Mouse (Mus musculus) gastrocnemius, postnatal 36 days (tissue): Measurements from ENCODE around the gene Hcar2. TPM values are rescaled to one million over a fixed set of nuclear protein-coding genes. Genes with fewer than 3 reads are reported as not detected.

Experiments used
- DNase-seq, 2 experiments: peaks; one replicate each; pipeline ENCODE4 v3.0.0; 2022
- intact Hi-C: fragments of 180-260 bp; cut with DNase I; formaldehyde crosslinking; loops from one replicate; pipeline ENCODE4 v1.15.1; 2025
- total RNA-seq, 2 experiments: library from RNA; stranded (reverse); gene quantifications; 2 replicates each; pipeline ENCODE4 v1.2.3; 2021

Hcar2 gene
- total RNA-seq, 2 experiments from 2014 or later, result 0.22 TPM; not detected in 1

GRCm38 (mm10) chr5:123863934-123864333 lies 1.4 kb downstream of the Hcar2 start:
- intact Hi-C loops, result no loop called here
- no peak for DNase-seq

- DNase-seq, result no peak
- intact Hi-C loops, result no loop called here
Observed at GRCm38 (mm10) chr5:123862374-123863350, 2.6 kb downstream of the Hcar2 start.

GRCm38 (mm10) chr5:123858798-123859197 lies 6.5 kb downstream of the Hcar2 start:
- DNase-seq, result no peak
- intact Hi-C loops, result no loop called here

- no peak for DNase-seq
- intact Hi-C loops, result no loop called here
Observed at GRCm38 (mm10) chr5:123854511-123854910, 10.8 kb downstream of the Hcar2 start.

- no peak for DNase-seq
- intact Hi-C loops, result no loop called here
Observed at GRCm38 (mm10) chr5:123853877-123854504, 11.3 kb downstream of the Hcar2 start.

GRCm38 (mm10) chr5:123851398-123851797 lies 13.9 kb downstream of the Hcar2 start:
- no peak for DNase-seq
- intact Hi-C loops, result no loop called here

GRCm38 (mm10) chr5:123844316-123844715 lies 21.0 kb downstream of the Hcar2 start:
- DNase-seq, result no peak
- intact Hi-C loops, result loop anchor here (5.0 kb wide), 1 partner anchor 53 kb away; no protein-coding TSS in a partner anchor

GRCm38 (mm10) chr5:123843816-123844215 lies 21.5 kb downstream of the Hcar2 start:
- no peak for DNase-seq

GRCm38 (mm10) chr5:123842935-123843282 lies 22.4 kb downstream of the Hcar2 start:
- no peak for DNase-seq
- intact Hi-C loops, result loop anchor here (5.0 kb wide), 1 partner anchor 54 kb away; no protein-coding TSS in a partner anchor

More at GRCm38 (mm10) chr5:123843816-123844215, 21.5 kb downstream of the Hcar2 start:
- intact Hi-C loops, result loop anchor here (5.0 kb wide), 1 partner anchor 53 kb away; no protein-coding TSS in a partner anchor

GRCm38 (mm10) chr5:123842221-123842934 lies 22.9 kb downstream of the Hcar2 start:
- intact Hi-C loops, result loop anchor here (5.0 kb wide), 1 partner anchor 55 kb away; no protein-coding TSS in a partner anchor
- DNase-seq, result no peak

- DNase-seq, result no peak
- intact Hi-C loops, result no loop called here
Observed at GRCm38 (mm10) chr5:123837371-123837770, 27.9 kb downstream of the Hcar2 start.

GRCm38 (mm10) chr5:123834836-123835235 lies 30.5 kb downstream of the Hcar2 start:
- DNase-seq, result no peak
- intact Hi-C loops, result no loop called here

GRCm38 (mm10) chr5:123832309-123832708 lies 33.0 kb downstream of the Hcar2 start:
- no peak for DNase-seq
- intact Hi-C loops, result no loop called here

- intact Hi-C loops, result loop anchor here (2.0 to 5.0 kb wide), 2 partner anchors 79 to 165 kb away; partner anchors contain the start of gene Denr
- peak in 1 of 2 experiments; percentile 22 for DNase-seq
Observed at GRCm38 (mm10) chr5:123827659-123828091, 37.6 kb downstream of the Hcar2 start.

- DNase-seq, result no peak
- intact Hi-C loops, result no loop called here
Observed at GRCm38 (mm10) chr5:123822706-123823105, 42.6 kb downstream of the Hcar2 start.

- intact Hi-C loops, result no loop called here
- no peak for DNase-seq
Observed at GRCm38 (mm10) chr5:123821264-123821571, 44.1 kb downstream of the Hcar2 start.

- DNase-seq, result no peak
- intact Hi-C loops, result no loop called here
Observed at GRCm38 (mm10) chr5:123820501-123821263, 44.6 kb downstream of the Hcar2 start.

- intact Hi-C loops, result no loop called here
Observed at GRCm38 (mm10) chr5:123818941-123819577, 46.2 kb downstream of the Hcar2 start.

GRCm38 (mm10) chr5:123816891-123817290 lies 48.4 kb downstream of the Hcar2 start:
- intact Hi-C loops, result no loop called here
- no peak for DNase-seq

More at GRCm38 (mm10) chr5:123818941-123819577, 46.2 kb downstream of the Hcar2 start:
- DNase-seq, result no peak
